Mouse (Mus musculus): ENCODE data around the gene Atp8b4. TPM values are rescaled to one million over a fixed set of nuclear protein-coding genes. Genes with fewer than 3 reads are reported as not detected.

The Atp8b4 gene
- polyA plus RNA-seq, 1 experiment from 2014 or later = 0.05 TPM

- H3K9me3 ChIP-seq = no peaks in the 10 kb centered on the region
- WGBS = 74% methylated on average over 3 of the region's 3 CpGs
- no peaks in the 10 kb centered on the region for H3K36me3 ChIP-seq
- H3K27ac ChIP-seq = no peak overlapping the region
- no peak overlapping the region for H3K4me3 ChIP-seq
- no peak for DNase-seq (ENCODE audit: low spot score)
- no peaks in the 10 kb centered on the region for H3K4me1 ChIP-seq
- H3K27me3 ChIP-seq (ENCODE audit: insufficient read depth, poor library complexity, severe bottlenecking) = no peaks in the 10 kb centered on the region
These were observed 168.7 kb downstream of the Atp8b4 start for GRCm38 (mm10) chr2:126331794-126332193.

DNA sequence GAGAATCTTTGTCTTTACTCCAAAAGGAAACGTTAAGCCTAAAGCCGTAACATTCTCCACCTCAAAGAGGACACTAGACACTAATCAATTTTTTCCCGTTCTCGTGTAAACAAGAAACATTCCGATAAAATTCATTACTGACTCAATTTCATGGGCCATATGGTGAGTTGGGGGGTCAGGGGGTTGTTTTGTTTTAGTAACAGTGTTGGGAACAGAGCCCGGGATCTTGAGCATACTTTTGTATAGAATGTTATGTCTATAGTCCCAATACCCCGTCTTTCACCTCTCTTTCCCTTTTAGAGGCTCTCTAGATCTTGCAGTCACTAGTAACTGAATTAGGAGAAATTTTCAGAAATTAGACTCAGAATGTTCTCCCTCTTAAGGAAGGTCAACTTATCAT, 177.3 kb downstream of the Atp8b4 start:
- Histone ChIP-seq H3K27me3 (ENCODE audit: insufficient read depth, poor library complexity, severe bottlenecking) (no peaks in the 10 kb centered on the region), H3K27ac (no peak overlapping the region), H3K36me3 (no peaks in the 10 kb centered on the region), H3K9me3 (no peaks in the 10 kb centered on the region), H3K4me3 (no peak overlapping the region), H3K4me1 (no peaks in the 10 kb centered on the region)
- WGBS = 90% methylated on average over 7 of the region's 7 CpGs
- DNase-seq (ENCODE audit: low spot score) = no peak

DNA sequence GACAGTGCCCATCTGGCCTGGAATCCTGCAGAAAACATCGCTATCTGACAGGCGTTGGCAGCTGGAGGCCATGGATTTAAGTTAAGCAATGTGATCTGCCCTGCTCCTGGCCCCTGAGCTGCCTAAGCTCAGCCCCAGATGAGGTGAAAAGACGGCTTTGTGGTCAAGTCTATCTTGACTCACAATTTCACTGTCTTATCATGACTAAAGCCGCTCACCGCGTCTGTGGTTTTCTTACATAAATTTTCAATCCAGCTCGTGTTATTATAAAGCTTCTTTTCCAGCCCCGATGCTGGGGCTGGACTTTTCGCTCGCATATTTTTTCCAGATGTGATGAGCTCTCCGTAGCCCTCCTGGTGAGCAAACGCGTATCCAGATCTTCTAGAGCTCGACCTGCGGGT, 177.8 kb downstream of the Atp8b4 start:
- 76% methylated on average over 15 of the region's 15 CpGs for WGBS
- no peaks in the 10 kb centered on the region for H3K27me3 ChIP-seq (ENCODE audit: insufficient read depth, poor library complexity, severe bottlenecking)
- H3K27ac ChIP-seq = no peak overlapping the region
- no peak overlapping the region for H3K4me3 ChIP-seq
- DNase-seq (ENCODE audit: low spot score) = no peak
- no peaks in the 10 kb centered on the region for H3K4me1 ChIP-seq
- H3K36me3 ChIP-seq = no peaks in the 10 kb centered on the region
- H3K9me3 ChIP-seq = no peaks in the 10 kb centered on the region

- Histone ChIP-seq H3K4me3 (no peak overlapping the region), H3K27me3 (ENCODE audit: insufficient read depth, poor library complexity, severe bottlenecking) (no peaks in the 10 kb centered on the region), H3K36me3 (no peaks in the 10 kb centered on the region), H3K4me1 (no peaks in the 10 kb centered on the region), H3K9me3 (no peaks in the 10 kb centered on the region), H3K27ac (no peak overlapping the region)
- DNase-seq (ENCODE audit: low spot score) = no peak
- 83% methylated on average over 6 of the region's 6 CpGs for WGBS
These were observed 182.4 kb downstream of the Atp8b4 start for GRCm38 (mm10) chr2:126318071-126318470.

GRCm38 (mm10) chr2:126316942-126317341, 183.5 kb downstream of the Atp8b4 start:
- no peak for DNase-seq (ENCODE audit: low spot score)
- WGBS = 50% methylated on average over 3 of the region's 3 CpGs
- Histone ChIP-seq H3K4me1 (no peaks in the 10 kb centered on the region), H3K27ac (no peak overlapping the region), H3K9me3 (no peaks in the 10 kb centered on the region), H3K27me3 (ENCODE audit: insufficient read depth, poor library complexity, severe bottlenecking) (no peaks in the 10 kb centered on the region), H3K36me3 (no peaks in the 10 kb centered on the region), H3K4me3 (no peak overlapping the region)

DNA sequence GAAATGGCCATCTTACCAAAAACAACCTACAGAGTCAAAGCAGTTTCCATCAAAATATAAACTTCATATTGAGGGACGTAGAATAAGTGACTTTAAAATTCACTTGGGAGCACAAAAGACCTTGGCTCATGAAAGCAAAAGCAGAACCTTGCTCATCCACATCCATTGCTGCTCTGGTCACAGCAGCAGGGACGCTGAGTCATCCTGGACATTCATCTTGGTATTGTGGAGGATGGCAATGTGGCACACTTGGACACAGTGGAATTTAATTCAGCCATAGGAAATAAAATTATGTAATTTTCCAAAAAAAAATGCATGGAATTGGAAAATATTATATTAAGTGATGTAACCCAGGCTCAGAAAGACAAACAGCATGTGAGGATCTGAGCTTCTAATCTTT, 184.1 kb downstream of the Atp8b4 start:
- Histone ChIP-seq H3K27me3 (ENCODE audit: insufficient read depth, poor library complexity, severe bottlenecking) (no peaks in the 10 kb centered on the region), H3K36me3 (no peaks in the 10 kb centered on the region), H3K9me3 (no peaks in the 10 kb centered on the region), H3K4me1 (no peaks in the 10 kb centered on the region), H3K27ac (no peak overlapping the region), H3K4me3 (no peak overlapping the region)
- WGBS = 81% methylated on average over 2 of the region's 2 CpGs
- DNase-seq (ENCODE audit: low spot score) = no peak

DNA sequence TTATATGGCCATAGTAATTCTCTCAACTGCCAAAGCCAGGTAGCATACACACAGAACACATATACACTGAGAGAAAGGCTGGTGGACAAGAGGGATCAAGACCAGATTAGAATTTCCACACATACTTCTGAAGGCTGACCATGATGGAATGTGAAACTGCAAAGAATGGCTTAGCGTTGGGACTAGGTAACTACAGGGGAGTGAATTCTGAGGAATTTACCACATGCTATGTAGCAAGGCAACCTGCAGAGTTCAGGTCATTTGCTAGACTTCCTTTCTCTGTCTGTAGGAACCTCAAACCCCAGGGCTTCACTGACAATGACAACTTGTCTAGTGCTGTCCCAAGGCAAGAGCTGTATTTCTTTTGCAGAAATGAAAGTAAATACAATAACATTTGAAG, 189.4 kb downstream of the Atp8b4 start:
- DNase-seq (ENCODE audit: low spot score) = no peak
- 50% methylated on average over 1 of the region's 1 CpGs for WGBS
- no peaks in the 10 kb centered on the region for H3K4me1 ChIP-seq

DNA sequence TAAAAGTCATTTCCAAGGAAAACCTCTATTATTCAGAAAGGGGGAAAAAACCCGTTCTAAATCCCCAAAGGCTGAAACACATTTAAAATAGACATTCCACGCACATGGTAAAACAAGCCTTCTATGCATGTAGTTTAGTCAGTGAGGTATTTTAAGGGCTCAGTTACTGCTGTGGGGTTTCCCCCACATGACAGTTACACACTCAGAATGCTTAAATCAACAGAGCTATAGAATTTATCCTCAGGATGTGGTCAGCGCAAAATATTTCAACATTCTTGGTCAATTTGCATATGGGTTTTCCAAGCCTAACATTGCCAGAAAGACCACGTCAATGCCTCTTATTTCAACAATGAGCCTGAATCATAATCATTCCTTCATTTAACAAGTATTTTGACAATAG, 190.5 kb downstream of the Atp8b4 start:
- DNase-seq (ENCODE audit: low spot score) = no peak
- Histone ChIP-seq H3K9me3 (no peaks in the 10 kb centered on the region), H3K4me1 (no peaks in the 10 kb centered on the region), H3K27me3 (ENCODE audit: insufficient read depth, poor library complexity, severe bottlenecking) (no peaks in the 10 kb centered on the region), H3K4me3 (no peak overlapping the region), H3K27ac (no peak overlapping the region), H3K36me3 (no peaks in the 10 kb centered on the region)
- 85% methylated on average over 4 of the region's 4 CpGs for WGBS

More for the DNA sequence above, 189.4 kb downstream of the Atp8b4 start:
- no peaks in the 10 kb centered on the region for H3K36me3 ChIP-seq
- H3K9me3 ChIP-seq = no peaks in the 10 kb centered on the region
- H3K27me3 ChIP-seq (ENCODE audit: insufficient read depth, poor library complexity, severe bottlenecking) = no peaks in the 10 kb centered on the region
- no peak overlapping the region for H3K4me3 ChIP-seq
- no peak overlapping the region for H3K27ac ChIP-seq

DNA sequence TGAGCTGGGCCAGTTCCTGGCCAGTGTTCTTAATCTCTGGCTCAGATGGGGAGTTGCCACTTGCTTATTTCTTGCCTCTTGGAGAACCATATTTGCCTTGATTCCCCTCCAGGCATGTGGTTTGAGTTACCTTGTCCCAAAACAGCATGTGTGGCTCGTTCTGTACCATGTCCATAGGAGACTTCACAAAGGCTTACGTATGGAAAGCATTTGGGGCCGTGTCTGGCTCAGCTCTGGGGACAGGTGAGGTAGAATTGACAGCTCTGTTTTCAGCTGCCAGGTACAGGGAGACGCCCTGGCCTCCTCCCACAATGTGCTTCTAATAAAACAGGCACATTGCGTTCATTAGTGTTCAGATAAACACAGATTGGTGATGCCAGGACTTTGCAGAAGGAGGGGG, 195.9 kb downstream of the Atp8b4 start:
- Histone ChIP-seq H3K4me1 (no peaks in the 10 kb centered on the region), H3K36me3 (no peaks in the 10 kb centered on the region), H3K9me3 (no peaks in the 10 kb centered on the region), H3K4me3 (no peak overlapping the region), H3K27ac (no peak overlapping the region), H3K27me3 (ENCODE audit: insufficient read depth, poor library complexity, severe bottlenecking) (no peaks in the 10 kb centered on the region)
- no peak for DNase-seq (ENCODE audit: low spot score)
- WGBS = 81% methylated on average over 5 of the region's 5 CpGs

GRCm38 (mm10) chr2:126303226-126303625, 197.2 kb downstream of the Atp8b4 start:
- WGBS = 46% methylated on average over 3 of the region's 3 CpGs
- no peak for DNase-seq (ENCODE audit: low spot score)
- Histone ChIP-seq H3K4me1 (no peaks in the 10 kb centered on the region), H3K27ac (no peak overlapping the region), H3K9me3 (no peaks in the 10 kb centered on the region), H3K27me3 (ENCODE audit: insufficient read depth, poor library complexity, severe bottlenecking) (no peaks in the 10 kb centered on the region), H3K36me3 (no peaks in the 10 kb centered on the region), H3K4me3 (no peak overlapping the region)

GRCm38 (mm10) chr2:126302381-126302780, 198.1 kb downstream of the Atp8b4 start:
- Histone ChIP-seq H3K27ac (no peak overlapping the region), H3K27me3 (ENCODE audit: insufficient read depth, poor library complexity, severe bottlenecking) (no peaks in the 10 kb centered on the region), H3K4me3 (no peak overlapping the region), H3K4me1 (no peaks in the 10 kb centered on the region), H3K36me3 (no peaks in the 10 kb centered on the region), H3K9me3 (no peaks in the 10 kb centered on the region)
- no peak for DNase-seq (ENCODE audit: low spot score)
- WGBS = 46% methylated on average over 3 of the region's 3 CpGs

GRCm38 (mm10) chr2:126290702-126291101, 209.8 kb downstream of the Atp8b4 start:
- Histone ChIP-seq H3K27ac (no peak overlapping the region), H3K36me3 (no peaks in the 10 kb centered on the region), H3K4me3 (no peak overlapping the region), H3K27me3 (ENCODE audit: insufficient read depth, poor library complexity, severe bottlenecking) (no peaks in the 10 kb centered on the region), H3K9me3 (no peaks in the 10 kb centered on the region), H3K4me1 (no peaks in the 10 kb centered on the region)
- 80% methylated on average over 7 of the region's 7 CpGs for WGBS
- no peak for DNase-seq (ENCODE audit: low spot score)

DNA sequence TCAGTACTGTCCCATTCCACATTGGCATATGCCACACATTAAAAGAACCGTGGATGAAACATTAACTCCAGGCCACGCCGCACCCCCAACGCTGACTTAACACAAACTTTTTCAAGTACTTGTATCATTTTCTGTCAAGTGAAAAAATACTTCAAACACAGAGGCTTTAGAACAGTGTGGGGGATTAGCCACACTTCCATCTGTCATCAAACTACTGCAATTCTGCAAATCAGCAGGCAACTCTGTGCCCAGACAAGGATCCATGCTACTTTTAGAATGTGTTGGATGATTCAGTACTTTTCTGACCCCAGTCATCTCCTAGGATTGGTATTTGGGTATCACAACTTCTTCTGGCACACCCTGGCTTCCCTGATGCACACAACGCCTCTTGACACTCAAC, 212.5 kb downstream of the Atp8b4 start:
- DNase-seq (ENCODE audit: low spot score) = no peak
- Histone ChIP-seq H3K4me3 (no peak overlapping the region), H3K4me1 (no peaks in the 10 kb centered on the region), H3K9me3 (no peaks in the 10 kb centered on the region), H3K27me3 (ENCODE audit: insufficient read depth, poor library complexity, severe bottlenecking) (no peaks in the 10 kb centered on the region), H3K27ac (no peak overlapping the region), H3K36me3 (no peaks in the 10 kb centered on the region)
- 84% methylated on average over 5 of the region's 5 CpGs for WGBS

DNA sequence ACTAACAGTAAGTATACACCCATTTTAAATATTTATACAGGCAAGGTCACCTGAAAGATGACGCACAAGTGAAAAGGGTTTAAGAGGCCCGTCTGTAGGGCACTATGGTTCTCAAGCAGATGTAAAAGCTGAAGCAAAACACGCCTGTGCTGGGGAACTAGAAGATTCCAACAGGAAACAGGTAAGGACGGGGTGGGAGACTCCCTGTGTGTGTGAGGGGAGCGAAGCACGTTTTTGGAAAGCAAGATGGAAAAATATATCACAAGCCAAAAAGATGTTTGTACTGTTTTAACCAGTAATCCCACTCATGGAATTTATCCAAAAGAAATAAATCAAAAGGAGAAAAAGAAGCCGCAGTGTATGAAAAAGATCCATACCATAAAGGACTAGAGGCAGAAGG, 214.1 kb downstream of the Atp8b4 start:
- Histone ChIP-seq H3K36me3 (no peaks in the 10 kb centered on the region), H3K4me3 (no peak overlapping the region), H3K27me3 (ENCODE audit: insufficient read depth, poor library complexity, severe bottlenecking) (no peaks in the 10 kb centered on the region), H3K27ac (no peak overlapping the region), H3K9me3 (no peaks in the 10 kb centered on the region), H3K4me1 (no peaks in the 10 kb centered on the region)
- 78% methylated on average over 7 of the region's 7 CpGs for WGBS
- no peak for DNase-seq (ENCODE audit: low spot score)

All from heart, embryonic 10.5 days (tissue).